Mouse (Mus musculus): ENCODE measurements at regions not wholly inside any gene's neighbourhood (a gene's known extent, or its start where the extent isn't known, plus 50 kb on each side); places are given as distances from the start of the nearest gene placed in this dataset.

GRCm38 (mm10) chr1:185080118-185080517 is 80.7 kb upstream of the Mark1 start:
- Histone ChIP-seq H3K4me3 (no peak overlapping the region), H3K4me2 (no peak overlapping the region), H3K9ac (no peak overlapping the region), H3K27ac (no peak overlapping the region), H3K27me3 (no peaks in the 10 kb centered on the region), H3K4me1 (no peaks in the 10 kb centered on the region), H3K36me3 (no peaks in the 10 kb centered on the region), H3K9me3 (no peaks in the 10 kb centered on the region; the same call in 1 of the 2 replicates)
- ATAC-seq (ENCODE audit: insufficient number of reproducible peaks, insufficient read depth, low FRiP score, low TSS enrichment, low read depth): no peak
- WGBS: 48% methylated on average over 3 of the region's 3 CpGs

GRCm38 (mm10) chr1:185079331-185079880 is 80.0 kb upstream of the Mark1 start:
- Histone ChIP-seq H3K9ac (no peak overlapping the region), H3K27ac (no peak overlapping the region), H3K9me3 (no peaks in the 10 kb centered on the region; the same call in 1 of the 2 replicates), H3K36me3 (no peaks in the 10 kb centered on the region), H3K4me1 (no peaks in the 10 kb centered on the region), H3K4me3 (no peak overlapping the region), H3K4me2 (no peak overlapping the region), H3K27me3 (no peaks in the 10 kb centered on the region)
- WGBS: 42% methylated on average over 5 of the region's 5 CpGs
- ATAC-seq (ENCODE audit: insufficient number of reproducible peaks, insufficient read depth, low FRiP score, low TSS enrichment, low read depth): no peak

- Histone ChIP-seq H3K9me3 (no peaks in the 10 kb centered on the region; the same call in 1 of the 2 replicates), H3K4me1 (no peaks in the 10 kb centered on the region), H3K27me3 (no peaks in the 10 kb centered on the region), H3K36me3 (no peaks in the 10 kb centered on the region), H3K4me2 (no peak overlapping the region), H3K4me3 (no peak overlapping the region), H3K9ac (no peak overlapping the region), H3K27ac (no peak overlapping the region)
- ATAC-seq (ENCODE audit: insufficient number of reproducible peaks, insufficient read depth, low FRiP score, low TSS enrichment, low read depth): no peak
- WGBS: 88% methylated on average over 5 of the region's 5 CpGs
These were observed 74.6 kb upstream of the Mark1 start for GRCm38 (mm10) chr1:185074001-185074400.

DNA sequence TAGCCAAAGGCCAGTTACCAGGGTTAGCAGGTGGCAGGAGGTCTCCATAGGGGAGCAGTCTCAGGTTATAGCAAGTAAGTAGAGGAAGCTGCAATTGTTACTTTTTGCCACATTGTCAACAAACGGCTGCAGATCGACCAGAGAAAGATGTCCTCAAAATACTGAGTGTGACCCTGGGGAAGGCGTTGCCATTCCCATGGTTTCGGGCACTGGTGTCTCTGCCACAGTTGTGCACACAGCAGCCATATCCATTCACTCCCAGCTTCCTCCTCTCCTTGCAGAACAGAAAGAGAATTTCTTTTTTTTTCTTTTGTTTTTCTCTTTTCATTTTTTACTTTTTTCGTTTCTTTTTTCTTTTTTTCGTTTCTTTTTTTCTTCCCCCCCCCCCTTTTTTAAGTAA is 73.4 kb upstream of the Mark1 start:
- H3K4me3 ChIP-seq: no peak overlapping the region
- H3K4me2 ChIP-seq: no peak overlapping the region
- H3K27ac ChIP-seq: no peak overlapping the region
- 79% methylated on average over 6 of the region's 6 CpGs for WGBS
- no peak for ATAC-seq (ENCODE audit: insufficient number of reproducible peaks, insufficient read depth, low FRiP score, low TSS enrichment, low read depth)
- no peaks in the 10 kb centered on the region; the same call in 1 of the 2 replicates for H3K9me3 ChIP-seq
- no peaks in the 10 kb centered on the region for H3K4me1 ChIP-seq
- H3K27me3 ChIP-seq: no peaks in the 10 kb centered on the region
- H3K9ac ChIP-seq: no peak overlapping the region
- no peaks in the 10 kb centered on the region for H3K36me3 ChIP-seq

- Histone ChIP-seq H3K9me3 (no peaks in the 10 kb centered on the region; the same call in 1 of the 2 replicates), H3K27me3 (no peaks in the 10 kb centered on the region), H3K4me2 (no peak overlapping the region), H3K4me3 (no peak overlapping the region), H3K9ac (no peak overlapping the region), H3K36me3 (no peaks in the 10 kb centered on the region), H3K27ac (no peak overlapping the region), H3K4me1 (no peaks in the 10 kb centered on the region)
- ATAC-seq (ENCODE audit: insufficient number of reproducible peaks, insufficient read depth, low FRiP score, low TSS enrichment, low read depth): no peak
- WGBS: 72% methylated on average over 7 of the region's 7 CpGs
These were observed 72.2 kb upstream of the Mark1 start for GRCm38 (mm10) chr1:185071566-185071965.

- H3K4me1 ChIP-seq: no peaks in the 10 kb centered on the region
- no peak overlapping the region for H3K9ac ChIP-seq
- H3K9me3 ChIP-seq: no peaks in the 10 kb centered on the region
- no peak overlapping the region for H3K4me2 ChIP-seq
- no peaks in the 10 kb centered on the region for H3K27me3 ChIP-seq
- no peaks in the 10 kb centered on the region for H3K36me3 ChIP-seq
- no peak overlapping the region for H3K27ac ChIP-seq
- 85% methylated on average over 3 of the region's 3 CpGs for WGBS
- no peak for ATAC-seq (ENCODE audit: insufficient number of reproducible peaks, insufficient read depth, low FRiP score, low TSS enrichment, low read depth)
- no peak overlapping the region for H3K4me3 ChIP-seq
These were observed 71.4 kb upstream of the Mark1 start for GRCm38 (mm10) chr1:185070853-185071149.

DNA sequence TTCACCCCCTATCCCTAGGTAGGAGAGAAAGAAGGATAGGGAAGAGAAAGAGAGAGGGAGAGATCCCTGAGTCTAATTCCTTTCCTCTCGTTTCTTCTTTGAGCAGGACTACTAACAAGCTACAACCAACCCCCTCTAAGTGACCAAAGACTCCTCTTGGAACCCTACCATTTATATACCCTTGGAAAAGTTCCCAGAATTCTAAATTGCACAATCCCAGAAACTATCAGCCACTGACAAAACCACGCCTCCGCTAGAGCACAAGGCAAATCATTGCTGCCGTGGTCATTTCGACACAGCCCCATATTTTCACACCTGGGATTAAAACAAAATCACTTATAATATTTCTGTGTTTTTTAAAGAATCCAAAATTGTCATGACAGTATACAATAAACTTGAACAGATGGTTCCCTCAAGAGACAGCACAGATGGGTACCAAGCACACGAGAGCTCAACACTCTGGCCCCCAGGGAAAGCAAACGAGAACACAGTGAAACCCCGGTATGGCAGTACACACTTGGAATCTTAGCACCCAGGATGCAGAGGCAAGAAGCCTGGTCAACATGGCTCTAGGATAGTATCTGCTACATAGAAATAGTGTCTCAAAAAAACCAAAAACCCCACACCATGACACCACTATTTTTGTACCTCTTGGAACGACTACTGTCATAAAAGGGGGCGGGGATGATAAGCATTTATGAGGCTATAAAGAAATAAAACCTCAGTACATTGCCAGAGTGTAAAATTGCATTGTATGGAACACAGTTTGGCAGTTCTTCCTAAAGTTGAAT is 70.9 kb upstream of the Mark1 start:
- 73% methylated on average over 10 of the region's 10 CpGs for WGBS
- no peak for ATAC-seq (ENCODE audit: insufficient number of reproducible peaks, insufficient read depth, low FRiP score, low TSS enrichment, low read depth)
- H3K27ac ChIP-seq: no peak overlapping the region

GRCm38 (mm10) chr1:185068136-185068535 is 68.8 kb upstream of the Mark1 start:
- Histone ChIP-seq H3K4me2 (no peak overlapping the region), H3K4me3 (no peak overlapping the region), H3K4me1 (no peaks in the 10 kb centered on the region), H3K9ac (no peak overlapping the region), H3K27ac (no peak overlapping the region), H3K9me3 (no peaks in the 10 kb centered on the region), H3K27me3 (no peaks in the 10 kb centered on the region), H3K36me3 (no peaks in the 10 kb centered on the region)
- WGBS: 83% methylated on average over 6 of the region's 6 CpGs
- ATAC-seq (ENCODE audit: insufficient number of reproducible peaks, insufficient read depth, low FRiP score, low TSS enrichment, low read depth): no peak

More for the DNA sequence above, 70.9 kb upstream of the Mark1 start:
- Histone ChIP-seq H3K4me3 (no peak overlapping the region), H3K27me3 (no peaks in the 10 kb centered on the region), H3K4me1 (no peaks in the 10 kb centered on the region), H3K4me2 (no peak overlapping the region), H3K9ac (no peak overlapping the region), H3K9me3 (no peaks in the 10 kb centered on the region), H3K36me3 (no peaks in the 10 kb centered on the region)

GRCm38 (mm10) chr1:185067661-185068060 is 68.3 kb upstream of the Mark1 start:
- WGBS: 75% methylated on average over 5 of the region's 5 CpGs
- ATAC-seq (ENCODE audit: insufficient number of reproducible peaks, insufficient read depth, low FRiP score, low TSS enrichment, low read depth): no peak
- Histone ChIP-seq H3K27me3 (no peaks in the 10 kb centered on the region), H3K4me3 (no peak overlapping the region), H3K27ac (no peak overlapping the region), H3K4me2 (no peak overlapping the region), H3K36me3 (no peaks in the 10 kb centered on the region), H3K9me3 (no peaks in the 10 kb centered on the region), H3K9ac (no peak overlapping the region), H3K4me1 (no peaks in the 10 kb centered on the region)

GRCm38 (mm10) chr1:185065056-185065455 is 65.7 kb upstream of the Mark1 start:
- Histone ChIP-seq H3K9me3 (no peaks in the 10 kb centered on the region), H3K4me1 (no peaks in the 10 kb centered on the region), H3K27ac (no peak overlapping the region), H3K4me2 (no peak overlapping the region), H3K27me3 (no peaks in the 10 kb centered on the region), H3K4me3 (no peak overlapping the region), H3K9ac (no peak overlapping the region), H3K36me3 (no peaks in the 10 kb centered on the region)
- ATAC-seq (ENCODE audit: insufficient number of reproducible peaks, insufficient read depth, low FRiP score, low TSS enrichment, low read depth): no peak
- 45% methylated on average over 3 of the region's 3 CpGs for WGBS

GRCm38 (mm10) chr1:185062103-185062502 is 62.7 kb upstream of the Mark1 start:
- 81% methylated on average over 11 of the region's 11 CpGs for WGBS

DNA sequence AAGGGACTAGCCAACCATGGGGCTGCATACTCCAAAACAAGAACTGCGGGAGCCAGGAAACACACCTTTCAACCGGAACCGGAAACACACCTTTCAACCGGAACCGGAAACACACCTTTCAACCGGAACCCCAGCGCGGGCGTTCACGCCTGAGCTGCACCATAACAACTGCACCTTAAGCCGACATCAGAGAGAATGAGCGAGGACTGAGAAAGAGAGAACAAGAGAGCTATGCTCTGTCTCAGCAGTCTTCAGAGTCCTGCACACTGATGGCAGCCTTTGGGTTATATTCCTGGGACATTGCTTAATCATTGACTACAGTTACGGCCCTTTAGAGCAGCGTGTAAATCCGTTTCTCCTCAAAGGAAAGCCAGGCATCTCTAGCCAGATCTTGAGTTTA is 58.1 kb upstream of the Mark1 start:
- H3K4me3 ChIP-seq: no peak overlapping the region
- WGBS: 89% methylated on average over 15 of the region's 15 CpGs
- no peaks in the 10 kb centered on the region for H3K36me3 ChIP-seq
- H3K4me2 ChIP-seq: no peak overlapping the region
- no peak for ATAC-seq (ENCODE audit: insufficient number of reproducible peaks, insufficient read depth, low FRiP score, low TSS enrichment, low read depth)
- no peak overlapping the region for H3K27ac ChIP-seq
- no peaks in the 10 kb centered on the region for H3K27me3 ChIP-seq
- no peak overlapping the region for H3K9ac ChIP-seq
- H3K4me1 ChIP-seq: no peaks in the 10 kb centered on the region
- H3K9me3 ChIP-seq: no peaks in the 10 kb centered on the region

More at GRCm38 (mm10) chr1:185062103-185062502, 62.7 kb upstream of the Mark1 start:
- H3K27ac ChIP-seq: no peak overlapping the region
- H3K36me3 ChIP-seq: no peaks in the 10 kb centered on the region
- no peaks in the 10 kb centered on the region for H3K9me3 ChIP-seq
- no peaks in the 10 kb centered on the region for H3K27me3 ChIP-seq
- no peak overlapping the region for H3K4me2 ChIP-seq
- no peak overlapping the region for H3K9ac ChIP-seq
- no peak overlapping the region for H3K4me3 ChIP-seq
- H3K4me1 ChIP-seq: no peaks in the 10 kb centered on the region
- no peak for ATAC-seq (ENCODE audit: insufficient number of reproducible peaks, insufficient read depth, low FRiP score, low TSS enrichment, low read depth)
